Mouse (Mus musculus) G1E (cell line): ENCODE measurements around the gene Itpk1. TPM values are rescaled to one million over a fixed set of nuclear protein-coding genes. Genes with fewer than 3 reads are reported as not detected.

Source experiments
- ATAC-seq: 2 replicates; pipeline ENCODE4 v1.8.0; 2016; ENCODE audit warnings: mild to moderate bottlenecking; ENCODE audit not compliant: insufficient number of reproducible peaks, poor library complexity, low FRiP score, severe bottlenecking; ENCODE audit errors: extremely low read depth
- DNase-seq: peaks from one replicate; pipeline ENCODE4 v3.0.0; 2012; ENCODE audit warnings: low spot score
- H3K27me3 ChIP-seq: 2 replicates; pipeline ENCODE4 v1.6.1; 2012; ENCODE audit warnings: mild to moderate bottlenecking, low read length, inconsistent platforms; ENCODE audit not compliant: insufficient read depth
- H3K36me3 ChIP-seq: replicated peaks from 2 replicates; pipeline ENCODE3; 2012; ENCODE audit warnings: mild to moderate bottlenecking, inconsistent platforms
- H3K4me1 ChIP-seq: 2 replicates; pipeline ENCODE4 v1.6.1; 2012; ENCODE audit warnings: low read depth, low read length, inconsistent platforms, mixed read lengths; ENCODE audit not compliant: insufficient read depth
- H3K4me3 ChIP-seq: 2 replicates; pipeline ENCODE4 v1.5.1; 2012; ENCODE audit warnings: low read depth, mild to moderate bottlenecking, inconsistent platforms, low read length, moderate library complexity, mixed read lengths
- H3K9me3 ChIP-seq: replicated peaks from 2 replicates; pipeline ENCODE4 v1.6.1; 2012; ENCODE audit warnings: inconsistent platforms
- CTCF ChIP-seq: IDR thresholded peaks from 2 replicates; pipeline ENCODE4 v1.5.1; 2012; ENCODE audit warnings: low read depth, low read length, inconsistent platforms, mixed read lengths
- GATA1 ChIP-seq: IDR thresholded peaks from 2 replicates; pipeline ENCODE4 v1.6.1; 2012; ENCODE audit warnings: borderline replicate concordance, low read length, inconsistent platforms, mixed read lengths
- GATA2 ChIP-seq: IDR thresholded peaks from 2 replicates; pipeline ENCODE4 v1.6.1; 2012; ENCODE audit warnings: low read depth, low read length, inconsistent platforms, borderline replicate concordance
- POLR2AphosphoS5 ChIP-seq: IDR thresholded peaks from 2 replicates; pipeline ENCODE4 v1.6.1; 2012; ENCODE audit warnings: low read depth, low read length, inconsistent platforms; ENCODE audit not compliant: insufficient replicate concordance
- TAL1 ChIP-seq: conservative IDR thresholded peaks from 2 replicates; pipeline ENCODE4 v1.6.1; 2012; ENCODE audit warnings: low read depth, low read length, inconsistent platforms, mixed read lengths
- polyA plus RNA-seq: library from polyadenylated mRNA; stranded (reverse); fragments of >175 nt; gene quantifications from 2 replicates; pipeline ENCODE4 v1.2.3, GENCODE M21; 2012
- total RNA-seq, 2 experiments: library from RNA; stranded (forward) in 1 of 2; stranded (reverse) in 1 of 2; fragments of 200-1000 nt in 1 of 2; fragments of >200 nt in 1 of 2; fragmentation: Nextera tagmentation in 1 of 2; gene quantifications; 2 replicates each; pipeline ENCODE4 v1.2.3; 2014 to 2017

Itpk1 gene
- total and polyA plus RNA-seq, 3 experiments = 2.5 to 6.4 (median 2.7) TPM

GRCm38 (mm10) chr12:102705906-102706640 lies 1.3 kb upstream of the Itpk1 start:
- no peak for ATAC-seq
- peaks cover 50% of the 10 kb centered on the region for H3K27me3 ChIP-seq
- no peak overlapping the region for H3K4me3 ChIP-seq
- no peak for DNase-seq
- TF ChIP-seq GATA2 = no peak
- no peak for TF ChIP-seq GATA1
- TF ChIP-seq TAL1 = no peak
- no peak for TF ChIP-seq POLR2AphosphoS5
- no peak for TF ChIP-seq CTCF
- no peaks in the 10 kb centered on the region for H3K36me3 ChIP-seq
- no peaks in the 10 kb centered on the region for H3K9me3 ChIP-seq
- H3K4me1 ChIP-seq = peaks cover 44% of the 10 kb centered on the region

GRCm38 (mm10) chr12:102705216-102705871 lies 614 bp upstream of the Itpk1 start:
- no peaks in the 10 kb centered on the region for H3K36me3 ChIP-seq
- H3K27me3 ChIP-seq = peaks cover 44% of the 10 kb centered on the region
- peaks cover 44% of the 10 kb centered on the region for H3K4me1 ChIP-seq
- no peaks in the 10 kb centered on the region for H3K9me3 ChIP-seq
- peak; percentile 57; the same call in 1 of the 2 replicates for ATAC-seq
- peak; percentile 79 for DNase-seq
- peak overlapping the region; percentile 80 for H3K4me3 ChIP-seq
- peak; percentile 94 for TF ChIP-seq CTCF
- no peak for TF ChIP-seq TAL1
- TF ChIP-seq GATA1 = no peak
- no peak for TF ChIP-seq GATA2

DNA sequence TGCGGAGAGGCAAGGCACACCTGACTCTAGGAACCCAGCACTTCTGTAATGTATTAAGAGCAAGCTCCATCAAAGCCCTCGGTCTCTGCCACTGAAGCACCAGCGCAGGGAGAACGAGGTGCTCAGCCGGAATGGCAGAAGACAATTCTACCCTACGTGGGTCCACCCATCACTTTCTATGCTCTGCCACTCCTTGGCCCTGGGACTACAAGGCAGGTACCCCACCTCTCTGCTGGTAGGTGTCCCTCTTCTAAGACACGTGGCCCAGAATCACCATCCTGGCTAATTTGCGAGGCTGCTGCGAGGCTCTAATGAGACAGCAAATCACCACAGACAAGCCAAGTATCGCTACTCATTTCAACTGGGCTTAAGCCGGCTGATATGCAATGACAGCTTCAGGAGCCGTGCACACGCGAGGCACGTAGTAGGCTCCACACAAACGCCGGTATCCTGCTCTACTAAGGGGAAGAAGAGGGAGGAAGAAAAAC lies 765 bp downstream of the Itpk1 start:
- no peak for DNase-seq
- Histone ChIP-seq H3K36me3 (no peaks in the 10 kb centered on the region), H3K9me3 (no peaks in the 10 kb centered on the region), H3K27me3 (peaks cover 40% of the 10 kb centered on the region), H3K4me3 (peak overlapping the region; percentile 80), H3K4me1 (peaks cover 44% of the 10 kb centered on the region)
- TF ChIP-seq POLR2AphosphoS5 = no peak
- TF ChIP-seq CTCF = no peak
- TF ChIP-seq GATA1 = no peak
- no peak for TF ChIP-seq TAL1
- ATAC-seq = no peak

GRCm38 (mm10) chr12:102703441-102703840 lies 1.3 kb downstream of the Itpk1 start:
- Histone ChIP-seq H3K9me3 (no peaks in the 10 kb centered on the region), H3K36me3 (no peaks in the 10 kb centered on the region), H3K4me1 (peaks cover 50% of the 10 kb centered on the region), H3K27me3 (peaks cover 38% of the 10 kb centered on the region), H3K4me3 (no peak overlapping the region)
- no peak for TF ChIP-seq POLR2AphosphoS5
- DNase-seq (no peak), ATAC-seq (no peak)

- TF ChIP-seq GATA2 = no peak
- no peak for TF ChIP-seq TAL1
- TF ChIP-seq CTCF = no peak
- no peak for TF ChIP-seq POLR2AphosphoS5
- no peak for TF ChIP-seq GATA1
- H3K4me3 ChIP-seq = no peak overlapping the region; the same call in 1 of the 2 replicates
- peaks cover 52% of the 10 kb centered on the region for H3K4me1 ChIP-seq
- no peaks in the 10 kb centered on the region for H3K36me3 ChIP-seq
- no peak for DNase-seq
- no peak for ATAC-seq
- no peaks in the 10 kb centered on the region for H3K9me3 ChIP-seq
- peaks cover 34% of the 10 kb centered on the region for H3K27me3 ChIP-seq
These were observed 1.7 kb downstream of the Itpk1 start for GRCm38 (mm10) chr12:102703111-102703412.

DNA sequence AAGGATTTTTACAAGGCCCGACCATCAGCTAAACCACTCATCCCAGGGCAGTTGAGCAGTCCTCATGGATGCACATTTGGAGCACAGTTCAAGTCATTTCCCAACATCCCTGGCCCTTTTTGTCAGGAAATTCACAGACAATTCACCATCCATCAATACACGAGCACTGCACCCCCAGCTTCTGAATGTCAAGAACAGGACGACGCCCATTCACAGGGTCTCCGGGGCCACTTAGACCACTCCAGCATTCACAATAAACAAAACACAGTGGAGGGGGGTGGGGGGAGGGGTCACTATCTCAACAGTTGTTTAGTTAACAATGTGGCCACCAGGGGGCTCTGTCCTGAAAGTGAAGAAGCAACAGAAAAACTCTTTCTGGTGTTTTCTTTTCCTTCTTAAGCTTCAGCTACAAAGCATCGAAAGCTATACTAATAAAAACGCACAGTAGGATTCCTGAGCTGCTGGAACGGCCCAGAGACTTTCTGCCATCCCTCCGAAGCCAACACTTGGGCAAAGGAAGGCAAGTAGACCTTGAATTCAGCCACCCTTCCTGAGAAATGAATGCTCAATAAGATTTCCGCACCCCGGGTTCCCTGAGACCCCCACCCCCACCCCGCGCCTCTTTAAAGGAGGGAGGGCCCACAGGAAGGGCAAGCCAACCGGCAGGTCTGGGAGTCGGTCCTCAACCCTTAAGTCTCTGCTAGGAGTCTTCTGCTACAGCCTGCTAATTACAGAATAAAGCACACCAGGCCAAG lies 2.2 kb downstream of the Itpk1 start:
- ATAC-seq (no peak), DNase-seq (peak; percentile 71)
- Histone ChIP-seq H3K36me3 (no peaks in the 10 kb centered on the region), H3K4me3 (peak overlapping the region; percentile 40; the same call in 1 of the 2 replicates), H3K27me3 (peaks cover 29% of the 10 kb centered on the region), H3K4me1 (peaks cover 53% of the 10 kb centered on the region), H3K9me3 (no peaks in the 10 kb centered on the region)
- no peak for TF ChIP-seq POLR2AphosphoS5
- no peak for TF ChIP-seq GATA1
- TF ChIP-seq GATA2 = no peak
- TF ChIP-seq TAL1 = no peak
- TF ChIP-seq CTCF = peak; percentile 36; the same call in 1 of the 2 replicates
